Mouse (Mus musculus): ENCODE data around the gene Klhl2. TPM values are rescaled to one million over a fixed set of nuclear protein-coding genes. Genes with fewer than 3 reads are reported as not detected.
A peak's percentile ranks its signal among the peaks of the same experiment; 100 is the strongest.

Gene Klhl2
- polyA plus RNA-seq, 1 experiment from 2014 or later: 5.4 TPM

DNA sequence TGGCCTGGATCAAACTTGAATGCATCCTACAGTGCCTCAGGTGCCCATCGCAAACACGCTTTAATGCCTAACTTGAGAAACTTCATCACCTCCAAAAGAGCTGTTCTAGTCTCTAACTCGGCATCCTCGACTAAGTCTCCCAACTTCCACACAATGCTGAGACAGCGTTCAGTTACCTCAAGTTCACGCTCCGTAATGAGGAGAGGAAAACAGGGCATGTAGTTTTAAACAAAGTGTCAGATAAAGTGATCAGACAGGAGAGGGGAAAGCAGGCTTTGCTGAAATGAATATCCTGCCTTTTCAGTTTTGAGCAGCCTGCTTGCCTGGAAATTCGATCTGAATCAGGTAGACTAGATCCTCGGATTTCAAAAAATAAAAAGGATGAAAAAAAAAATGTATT is 117.2 kb downstream of the Klhl2 start:
- peak overlapping the region; percentile 85 for H3K9ac ChIP-seq
- WGBS: 13% methylated on average over 9 of the region's 9 CpGs
- H3K4me1 ChIP-seq: peaks cover 22% of the 10 kb centered on the region
- H3K4me2 ChIP-seq: peak overlapping the region; percentile 84
- peak overlapping the region; percentile 53; the same call in 1 of the 2 replicates for H3K27ac ChIP-seq (replicated peaks)
- no peak for ATAC-seq (ENCODE audit: extremely low read depth, insufficient number of reproducible peaks, low FRiP score, low TSS enrichment)
- peaks cover 25% of the 10 kb centered on the region for H3K36me3 ChIP-seq
- H3K27me3 ChIP-seq (replicated peaks): no peaks in the 10 kb centered on the region
- peak overlapping the region; percentile 80 for H3K4me3 ChIP-seq
- H3K9me3 ChIP-seq: no peaks in the 10 kb centered on the region

DNA sequence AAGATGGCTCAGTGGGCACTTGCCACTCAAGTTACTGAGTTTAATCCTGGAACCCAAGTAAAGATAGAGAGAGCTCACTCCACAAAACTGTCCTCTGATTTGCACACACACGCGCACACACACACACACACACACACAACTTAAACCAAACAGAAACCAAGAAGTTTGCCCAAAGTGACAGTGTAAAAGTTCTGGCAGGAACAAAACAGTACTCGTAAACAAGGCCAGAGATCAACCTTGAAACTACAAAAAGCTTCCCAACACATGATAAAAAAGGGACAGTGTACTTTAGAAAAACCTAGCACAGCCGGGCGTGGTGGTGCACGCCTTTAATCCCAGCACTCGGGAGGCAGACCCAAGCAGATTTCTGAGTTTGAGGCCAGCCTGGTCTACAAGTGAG is 121.7 kb downstream of the Klhl2 start:
- no peaks in the 10 kb centered on the region for H3K9me3 ChIP-seq
- H3K27ac ChIP-seq (replicated peaks): no peak overlapping the region
- peaks cover 16% of the 10 kb centered on the region for H3K4me1 ChIP-seq
- H3K9ac ChIP-seq: no peak overlapping the region
- no peak overlapping the region for H3K4me2 ChIP-seq
- ATAC-seq (ENCODE audit: extremely low read depth, insufficient number of reproducible peaks, low FRiP score, low TSS enrichment): no peak
- H3K4me3 ChIP-seq: no peak overlapping the region
- WGBS: 87% methylated on average over 7 of the region's 7 CpGs
- H3K36me3 ChIP-seq: peaks cover 66% of the 10 kb centered on the region
- no peaks in the 10 kb centered on the region for H3K27me3 ChIP-seq (replicated peaks)

- Histone ChIP-seq H3K36me3 (peaks cover 82% of the 10 kb centered on the region), H3K9me3 (no peaks in the 10 kb centered on the region), H3K4me1 (no peaks in the 10 kb centered on the region), H3K4me3 (no peak overlapping the region), H3K27ac (replicated peaks) (no peak overlapping the region), H3K4me2 (no peak overlapping the region), H3K9ac (no peak overlapping the region), H3K27me3 (replicated peaks) (no peaks in the 10 kb centered on the region)
- WGBS: 74% methylated on average over 4 of the region's 4 CpGs
- no peak for ATAC-seq (ENCODE audit: extremely low read depth, insufficient number of reproducible peaks, low FRiP score, low TSS enrichment)
Measured at GRCm38 (mm10) chr8:64726190-64726695, 123.6 kb downstream of the Klhl2 start.

GRCm38 (mm10) chr8:64723206-64723605 is 126.6 kb downstream of the Klhl2 start:
- no peak overlapping the region for H3K9ac ChIP-seq
- no peaks in the 10 kb centered on the region for H3K4me1 ChIP-seq
- no peaks in the 10 kb centered on the region for H3K27me3 ChIP-seq (replicated peaks)
- H3K27ac ChIP-seq (replicated peaks): no peak overlapping the region
- no peak for ATAC-seq (ENCODE audit: extremely low read depth, insufficient number of reproducible peaks, low FRiP score, low TSS enrichment)
- 85% methylated on average over 2 of the region's 2 CpGs for WGBS
- H3K36me3 ChIP-seq: peaks cover 87% of the 10 kb centered on the region
- no peaks in the 10 kb centered on the region for H3K9me3 ChIP-seq
- no peak overlapping the region for H3K4me3 ChIP-seq
- H3K4me2 ChIP-seq: no peak overlapping the region

- no peak overlapping the region for H3K9ac ChIP-seq
- no peak for ATAC-seq (ENCODE audit: extremely low read depth, insufficient number of reproducible peaks, low FRiP score, low TSS enrichment)
- H3K36me3 ChIP-seq: peaks cover 59% of the 10 kb centered on the region
- no peaks in the 10 kb centered on the region for H3K4me1 ChIP-seq
- no peak overlapping the region for H3K4me3 ChIP-seq
- no peaks in the 10 kb centered on the region for H3K9me3 ChIP-seq
- no peak overlapping the region for H3K4me2 ChIP-seq
- WGBS: 80% methylated on average over 7 of the region's 7 CpGs
- no peak overlapping the region for H3K27ac ChIP-seq (replicated peaks)
- H3K27me3 ChIP-seq (replicated peaks): no peaks in the 10 kb centered on the region
Measured at GRCm38 (mm10) chr8:64717868-64718267, 131.9 kb downstream of the Klhl2 start.

DNA sequence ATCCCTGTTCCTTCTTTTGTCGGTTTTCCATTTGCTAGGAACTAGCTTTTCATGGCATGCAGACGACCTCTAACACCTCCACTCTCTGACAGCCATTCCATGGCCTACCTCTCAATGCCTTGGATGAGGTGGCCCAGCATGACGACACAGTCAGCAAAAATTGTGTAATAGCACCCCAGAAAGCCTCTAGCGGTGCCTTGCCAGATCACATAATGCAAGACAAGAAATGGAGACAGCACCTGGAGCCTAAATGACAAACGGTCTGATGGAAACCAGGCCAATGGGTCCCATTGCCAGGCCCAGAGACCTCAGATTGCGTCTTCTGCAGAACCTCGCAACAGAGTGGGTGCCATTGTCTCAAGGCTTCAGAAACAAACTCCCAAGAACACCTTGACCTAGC is 137.3 kb downstream of the Klhl2 start:
- no peak for ATAC-seq (ENCODE audit: extremely low read depth, insufficient number of reproducible peaks, low FRiP score, low TSS enrichment)
- H3K27me3 ChIP-seq (replicated peaks): no peaks in the 10 kb centered on the region
- H3K9me3 ChIP-seq: no peaks in the 10 kb centered on the region
- peaks cover 9% of the 10 kb centered on the region for H3K36me3 ChIP-seq
- no peak overlapping the region for H3K4me3 ChIP-seq
- no peak overlapping the region for H3K27ac ChIP-seq (replicated peaks)
- 84% methylated on average over 7 of the region's 7 CpGs for WGBS
- H3K9ac ChIP-seq: no peak overlapping the region
- no peaks in the 10 kb centered on the region for H3K4me1 ChIP-seq
- H3K4me2 ChIP-seq: no peak overlapping the region

DNA sequence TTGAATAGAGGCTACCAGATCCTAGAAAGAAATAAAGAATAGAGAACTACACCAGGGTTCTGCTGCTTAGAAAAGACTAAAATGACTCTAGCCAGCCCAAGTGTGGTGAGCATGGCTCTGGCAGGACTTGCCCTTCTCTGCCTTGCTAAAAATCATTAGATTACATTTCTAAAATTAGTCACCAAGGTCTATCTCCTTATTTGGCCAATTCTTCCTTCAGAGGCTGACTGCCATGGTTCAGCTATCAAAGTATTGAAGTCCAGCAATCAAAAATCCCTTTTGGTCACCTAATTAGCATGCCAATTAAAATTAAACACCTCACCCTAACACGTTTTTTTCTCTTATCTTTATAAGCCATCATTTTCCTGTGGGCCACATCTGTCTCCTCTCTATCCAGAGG is 138.3 kb downstream of the Klhl2 start:
- Histone ChIP-seq H3K27me3 (replicated peaks) (no peaks in the 10 kb centered on the region), H3K9me3 (no peaks in the 10 kb centered on the region; the same call in 1 of the 2 replicates), H3K4me1 (no peaks in the 10 kb centered on the region), H3K4me2 (no peak overlapping the region), H3K36me3 (no peaks in the 10 kb centered on the region; the same call in 1 of the 2 replicates), H3K9ac (no peak overlapping the region), H3K27ac (replicated peaks) (no peak overlapping the region), H3K4me3 (no peak overlapping the region)
- no peak for ATAC-seq (ENCODE audit: extremely low read depth, insufficient number of reproducible peaks, low FRiP score, low TSS enrichment)
- WGBS: 17% methylated on average over 1 of the region's 1 CpGs

GRCm38 (mm10) chr8:64707481-64707880 is 142.3 kb downstream of the Klhl2 start:
- Histone ChIP-seq H3K27me3 (replicated peaks) (no peaks in the 10 kb centered on the region), H3K27ac (replicated peaks) (no peak overlapping the region), H3K9ac (no peak overlapping the region), H3K4me3 (no peak overlapping the region), H3K36me3 (no peaks in the 10 kb centered on the region), H3K9me3 (no peaks in the 10 kb centered on the region; the same call in 1 of the 2 replicates), H3K4me2 (no peak overlapping the region), H3K4me1 (no peaks in the 10 kb centered on the region)
- ATAC-seq (ENCODE audit: extremely low read depth, insufficient number of reproducible peaks, low FRiP score, low TSS enrichment): no peak

DNA sequence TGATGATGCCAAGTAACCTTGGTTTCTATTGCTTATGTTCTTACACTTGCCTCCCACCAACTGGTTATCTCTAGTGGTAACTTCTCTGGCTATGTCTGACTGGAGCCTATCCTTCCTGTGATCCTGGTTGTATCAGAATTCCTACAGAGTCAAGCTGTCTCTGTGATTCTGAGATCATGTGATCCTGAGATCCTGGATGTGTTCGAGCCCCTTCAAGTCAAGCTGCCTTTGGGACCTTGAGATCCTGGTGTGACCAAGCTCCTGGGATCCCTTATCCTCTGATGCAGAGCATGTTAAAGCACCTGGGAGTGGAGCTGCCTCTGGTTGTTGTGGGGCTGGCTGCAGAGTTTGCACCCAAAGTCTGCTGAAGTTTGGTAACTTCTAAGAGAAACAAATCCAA is 146.6 kb downstream of the Klhl2 start:
- 62% methylated on average over 1 of the region's 1 CpGs for WGBS

GRCm38 (mm10) chr8:64692651-64693201 is 157.1 kb downstream of the Klhl2 start, which contains the start of gene Cpe:
TSS of gene Cpe (minus strand) at chr8:64693054.
- Histone ChIP-seq H3K27ac (replicated peaks) (peak within 1 kb of the TSS; percentile 94), H3K4me3 (peak within 1 kb of the TSS; percentile 80), H3K36me3 (no peaks in the 10 kb centered on the region), H3K9me3 (no peaks in the 10 kb centered on the region), H3K9ac (peak within 1 kb of the TSS; percentile 92), H3K4me1 (peaks cover 35% of the 10 kb centered on the region), H3K4me2 (peak within 1 kb of the TSS; percentile 75), H3K27me3 (replicated peaks) (0 out of 2 replicates have a peak, but pooled peaks cover 12% of the 10 kb centered on the region)
- peak; percentile 86 for ATAC-seq (ENCODE audit: extremely low read depth, insufficient number of reproducible peaks, low FRiP score, low TSS enrichment)
- WGBS: under 1% methylated on average over 54 of the region's 54 CpGs

More for the DNA sequence above, 146.6 kb downstream of the Klhl2 start:
- ATAC-seq (ENCODE audit: extremely low read depth, insufficient number of reproducible peaks, low FRiP score, low TSS enrichment): no peak
- no peaks in the 10 kb centered on the region; the same call in 1 of the 2 replicates for H3K9me3 ChIP-seq
- no peaks in the 10 kb centered on the region for H3K36me3 ChIP-seq
- no peak overlapping the region for H3K4me2 ChIP-seq
- H3K4me3 ChIP-seq: no peak overlapping the region
- no peak overlapping the region for H3K9ac ChIP-seq
- no peaks in the 10 kb centered on the region for H3K27me3 ChIP-seq (replicated peaks)
- no peaks in the 10 kb centered on the region for H3K4me1 ChIP-seq
- no peak overlapping the region for H3K27ac ChIP-seq (replicated peaks)

DNA sequence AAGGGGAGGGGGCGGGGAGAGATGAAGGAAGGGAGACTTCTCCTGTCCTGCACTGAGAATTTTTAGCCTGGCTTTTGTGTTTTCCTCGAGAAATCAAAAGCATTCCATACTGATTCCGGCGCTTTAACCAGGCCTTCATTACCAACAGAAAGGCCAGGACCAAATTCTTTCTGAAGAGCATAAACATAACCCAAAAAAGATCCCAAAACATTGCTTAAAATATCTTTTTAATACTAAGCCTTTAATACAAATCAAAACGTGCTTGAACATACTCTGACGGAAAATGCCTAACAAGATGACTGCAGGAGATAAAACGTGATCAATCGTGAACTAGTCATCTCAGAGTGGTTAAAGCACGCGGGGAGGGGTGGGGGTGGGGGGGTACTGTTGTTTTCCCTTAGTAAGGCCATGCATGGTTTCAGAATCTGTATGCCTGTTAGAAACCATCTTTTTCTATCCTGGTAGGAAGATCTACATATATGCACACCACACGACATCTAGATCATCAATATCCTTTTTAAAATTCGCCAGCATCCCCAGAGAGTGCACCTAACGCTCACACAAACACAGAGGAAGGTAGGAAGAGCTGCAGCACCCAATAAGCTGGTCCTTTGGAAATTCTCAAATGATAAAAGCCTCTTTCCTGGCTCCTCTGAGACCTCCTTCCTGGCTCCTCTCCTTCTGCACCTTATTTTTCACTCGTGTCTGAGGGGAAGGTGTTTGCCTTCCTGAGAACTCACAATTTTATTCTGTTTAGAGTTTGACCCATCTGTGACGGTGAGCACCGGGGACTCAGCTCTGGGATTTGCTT is 158.0 kb downstream of the Klhl2 start:
- peak overlapping the region; percentile 94 for H3K27ac ChIP-seq (replicated peaks)
- H3K9ac ChIP-seq: peak overlapping the region; percentile 92
- peak overlapping the region; percentile 75 for H3K4me2 ChIP-seq
- no peaks in the 10 kb centered on the region for H3K36me3 ChIP-seq
- ATAC-seq (ENCODE audit: extremely low read depth, insufficient number of reproducible peaks, low FRiP score, low TSS enrichment): no peak
- H3K4me1 ChIP-seq: peaks cover 43% of the 10 kb centered on the region
- no peaks in the 10 kb centered on the region for H3K9me3 ChIP-seq
- peak overlapping the region; percentile 80 for H3K4me3 ChIP-seq
- WGBS: 13% methylated on average over 16 of the region's 16 CpGs
- H3K27me3 ChIP-seq (replicated peaks): 0 out of 2 replicates have a peak, but pooled peaks cover 12% of the 10 kb centered on the region
